Mouse (Mus musculus): Measurements from ENCODE around the gene Col13a1. TPM values are rescaled to one million over a fixed set of nuclear protein-coding genes. Genes with fewer than 3 reads are reported as not detected.

Gene Col13a1
- polyA plus RNA-seq, 1 experiment from 2014 or later = 1.9 TPM

DNA sequence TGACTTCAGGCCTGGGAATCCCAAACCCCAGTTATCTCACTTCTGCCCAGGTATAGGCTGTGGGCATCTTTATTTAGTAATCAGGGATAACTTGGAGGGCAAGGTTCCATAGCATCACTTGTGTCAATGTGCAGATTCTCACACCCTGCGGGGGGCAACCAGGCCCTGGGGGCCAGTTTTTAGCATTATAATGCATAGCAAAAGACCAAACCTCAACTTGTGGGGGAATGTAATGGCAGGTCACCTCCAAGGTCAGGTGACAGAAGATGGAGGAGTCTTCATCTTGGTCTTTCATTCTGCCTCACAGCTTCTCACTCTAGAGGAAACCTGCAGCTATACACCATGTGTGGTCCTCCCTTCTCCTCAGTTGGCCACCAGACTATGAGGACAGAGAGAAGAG lies 20.9 kb upstream of the Col13a1 start:
- Histone ChIP-seq H3K4me3 (no peak overlapping the region), H3K9me3 (no peaks in the 10 kb centered on the region), H3K4me1 (no peaks in the 10 kb centered on the region), H3K9ac (no peak overlapping the region), H3K27me3 (replicated peaks) (no peaks in the 10 kb centered on the region), H3K4me2 (no peak overlapping the region), H3K27ac (no peak overlapping the region), H3K36me3 (replicated peaks) (no peaks in the 10 kb centered on the region)
- WGBS = 77% methylated on average over 1 of the region's 1 CpGs
- ATAC-seq (replicated peaks) = no peak

DNA sequence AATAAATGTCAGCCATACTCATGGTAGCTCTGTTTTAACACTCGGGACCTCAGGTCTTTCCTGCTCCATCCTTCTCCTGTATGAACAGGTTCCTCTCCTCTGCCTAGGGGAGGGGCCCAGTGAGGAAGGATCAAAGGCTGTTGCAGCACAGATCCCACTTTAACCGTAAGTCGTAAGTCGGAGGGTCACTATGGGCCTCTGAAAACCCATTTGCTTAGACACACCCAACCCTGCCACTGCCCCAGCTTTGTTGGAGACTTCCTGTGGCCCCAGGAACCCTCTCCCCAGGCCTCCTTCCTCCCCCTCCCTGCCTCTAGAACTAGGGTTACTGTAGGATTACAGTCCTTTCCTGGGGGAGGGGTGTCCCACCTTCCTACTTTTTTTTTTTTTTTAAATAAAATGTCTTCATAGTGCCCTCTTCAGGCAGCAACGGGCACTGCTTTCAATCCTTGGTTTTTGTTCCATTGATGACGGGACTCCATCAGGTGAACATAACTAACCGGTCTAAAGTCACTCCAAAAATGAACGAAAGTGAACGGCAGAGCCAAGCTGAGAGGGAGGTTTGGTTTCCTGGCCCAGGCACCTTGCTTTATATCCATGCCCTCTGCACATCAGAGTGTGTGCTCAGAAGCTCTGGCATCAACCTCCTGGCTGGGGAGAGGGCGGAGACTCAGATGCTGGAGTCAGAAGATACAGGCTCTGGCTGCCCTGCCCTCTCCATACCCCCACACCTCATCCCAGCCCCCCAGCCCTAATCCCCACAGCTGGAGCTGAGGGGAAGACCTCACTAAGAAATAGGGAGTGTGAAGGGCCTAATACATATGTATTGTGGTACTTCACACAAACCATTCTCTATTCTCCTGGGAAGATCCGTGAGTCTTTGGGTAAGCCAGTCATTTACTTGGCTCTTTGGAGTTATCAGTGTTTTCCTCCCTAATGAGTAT lies 12.8 kb upstream of the Col13a1 start:
- Histone ChIP-seq H3K4me2 (no peak overlapping the region), H3K27me3 (replicated peaks) (0 out of 2 replicates have a peak, but pooled peaks cover 3% of the 10 kb centered on the region), H3K9me3 (no peaks in the 10 kb centered on the region), H3K9ac (no peak overlapping the region), H3K4me3 (no peak overlapping the region), H3K36me3 (replicated peaks) (no peaks in the 10 kb centered on the region), H3K27ac (no peak overlapping the region), H3K4me1 (no peaks in the 10 kb centered on the region)
- 24% methylated on average over 11 of the region's 11 CpGs for WGBS
- ATAC-seq (replicated peaks) = no peak

GRCm38 (mm10) chr10:61980424-61980823 lies 1.5 kb upstream of the Col13a1 start:
- WGBS = 4% methylated on average over 7 of the region's 7 CpGs
- no peak overlapping the region for H3K9ac ChIP-seq
- H3K4me2 ChIP-seq = no peak overlapping the region
- H3K9me3 ChIP-seq = no peaks in the 10 kb centered on the region
- peaks cover 24% of the 10 kb centered on the region for H3K4me1 ChIP-seq
- no peaks in the 10 kb centered on the region for H3K36me3 ChIP-seq (replicated peaks)
- no peak overlapping the region for H3K4me3 ChIP-seq
- H3K27ac ChIP-seq = no peak overlapping the region
- peak; percentile 77 for ATAC-seq (replicated peaks)
- peaks cover 64% of the 10 kb centered on the region for H3K27me3 ChIP-seq (replicated peaks)

GRCm38 (mm10) chr10:61978112-61978865 lies 619 bp downstream of the Col13a1 start:
- ATAC-seq (replicated peaks) = no peak; the same call in 1 of the 2 replicates
- under 1% methylated on average over 65 of the region's 65 CpGs for WGBS
- Histone ChIP-seq H3K4me3 (peak overlapping the region; percentile 37), H3K36me3 (replicated peaks) (no peaks in the 10 kb centered on the region), H3K27me3 (replicated peaks) (peaks cover 65% of the 10 kb centered on the region), H3K4me2 (peak overlapping the region; percentile 77), H3K9ac (peak overlapping the region; percentile 19; the same call in 1 of the 2 replicates), H3K27ac (no peak overlapping the region), H3K9me3 (no peaks in the 10 kb centered on the region), H3K4me1 (peaks cover 24% of the 10 kb centered on the region)

GRCm38 (mm10) chr10:61977392-61978096 lies 1.4 kb downstream of the Col13a1 start:
- Histone ChIP-seq H3K27ac (no peak overlapping the region), H3K9me3 (no peaks in the 10 kb centered on the region), H3K9ac (no peak overlapping the region), H3K4me2 (peak overlapping the region; percentile 77), H3K36me3 (replicated peaks) (no peaks in the 10 kb centered on the region), H3K27me3 (replicated peaks) (peaks cover 63% of the 10 kb centered on the region), H3K4me3 (peak overlapping the region; percentile 37), H3K4me1 (peaks cover 24% of the 10 kb centered on the region)
- WGBS = 6% methylated on average over 18 of the region's 18 CpGs
- ATAC-seq (replicated peaks) = no peak

DNA sequence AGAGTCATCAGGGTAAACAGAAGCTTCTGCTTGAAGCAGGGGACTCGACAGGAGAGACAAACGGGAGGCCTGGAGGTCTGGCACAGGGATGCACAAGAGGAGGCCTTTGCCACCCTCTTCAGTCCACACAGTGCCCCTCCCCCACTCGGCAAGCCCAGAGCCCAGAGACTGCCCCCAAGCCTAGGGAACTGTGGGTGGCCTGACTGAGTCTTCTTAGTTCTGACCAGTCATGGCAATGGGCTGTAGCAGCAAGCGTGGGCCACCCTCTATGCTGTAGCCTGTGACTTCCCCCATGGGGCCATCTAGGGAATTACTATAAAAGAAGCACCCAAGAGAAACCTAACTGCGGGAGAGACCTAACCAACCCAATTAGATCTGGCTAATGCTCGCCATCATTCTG lies 1.9 kb downstream of the Col13a1 start:
- peaks cover 26% of the 10 kb centered on the region for H3K4me1 ChIP-seq
- no peak for ATAC-seq (replicated peaks)
- no peak overlapping the region for H3K4me3 ChIP-seq
- H3K4me2 ChIP-seq = no peak overlapping the region
- H3K36me3 ChIP-seq (replicated peaks) = no peaks in the 10 kb centered on the region
- no peaks in the 10 kb centered on the region for H3K9me3 ChIP-seq
- H3K27me3 ChIP-seq (replicated peaks) = peaks cover 58% of the 10 kb centered on the region
- WGBS = 9% methylated on average over 6 of the region's 6 CpGs
- no peak overlapping the region for H3K9ac ChIP-seq
- no peak overlapping the region for H3K27ac ChIP-seq

DNA sequence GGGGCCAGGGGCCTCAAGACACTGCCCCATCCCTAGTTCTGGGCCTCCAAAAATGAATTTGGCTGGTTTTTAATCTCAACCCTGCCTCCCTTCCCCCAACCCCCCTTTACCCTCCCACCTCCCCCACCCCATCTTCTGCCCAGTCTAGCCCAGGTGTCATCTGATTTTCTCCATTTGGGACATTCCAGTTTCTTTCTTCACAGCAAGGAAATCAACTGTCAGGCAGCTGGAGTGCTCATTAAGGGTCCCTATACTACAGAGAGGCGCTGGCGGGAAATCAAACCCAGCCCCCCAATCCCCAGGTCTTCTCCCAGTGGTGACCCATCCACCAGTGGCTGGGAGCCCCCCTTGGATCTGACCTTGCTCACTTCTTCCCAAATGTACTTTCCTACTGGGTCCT lies 4.3 kb downstream of the Col13a1 start:
- Histone ChIP-seq H3K4me2 (no peak overlapping the region), H3K4me1 (peaks cover 23% of the 10 kb centered on the region), H3K27me3 (replicated peaks) (peaks cover 45% of the 10 kb centered on the region), H3K27ac (no peak overlapping the region), H3K9me3 (no peaks in the 10 kb centered on the region), H3K36me3 (replicated peaks) (no peaks in the 10 kb centered on the region), H3K9ac (no peak overlapping the region), H3K4me3 (no peak overlapping the region)
- WGBS = 74% methylated on average over 2 of the region's 2 CpGs
- no peak for ATAC-seq (replicated peaks)

DNA sequence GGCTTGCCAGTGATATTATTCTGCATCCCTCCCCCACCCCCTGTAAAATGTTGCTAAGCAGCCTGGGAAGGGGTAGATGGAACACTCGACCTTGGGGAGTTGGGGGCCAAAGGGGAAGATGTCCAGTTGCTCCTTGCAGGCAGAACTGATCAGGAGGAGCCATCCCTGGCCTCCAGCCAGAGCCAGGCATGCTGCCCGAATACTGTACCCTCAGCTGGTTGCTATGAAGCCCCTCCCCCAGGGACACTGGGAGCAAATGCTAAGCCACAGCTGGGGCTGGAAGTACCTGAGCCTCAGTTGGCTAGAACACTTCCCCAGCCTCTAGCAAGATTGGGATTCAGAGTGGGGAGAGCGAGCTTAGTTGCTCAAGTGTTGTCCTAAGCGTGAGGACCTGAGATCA lies 6.9 kb downstream of the Col13a1 start:
- no peak overlapping the region for H3K9ac ChIP-seq
- H3K27ac ChIP-seq = no peak overlapping the region

DNA sequence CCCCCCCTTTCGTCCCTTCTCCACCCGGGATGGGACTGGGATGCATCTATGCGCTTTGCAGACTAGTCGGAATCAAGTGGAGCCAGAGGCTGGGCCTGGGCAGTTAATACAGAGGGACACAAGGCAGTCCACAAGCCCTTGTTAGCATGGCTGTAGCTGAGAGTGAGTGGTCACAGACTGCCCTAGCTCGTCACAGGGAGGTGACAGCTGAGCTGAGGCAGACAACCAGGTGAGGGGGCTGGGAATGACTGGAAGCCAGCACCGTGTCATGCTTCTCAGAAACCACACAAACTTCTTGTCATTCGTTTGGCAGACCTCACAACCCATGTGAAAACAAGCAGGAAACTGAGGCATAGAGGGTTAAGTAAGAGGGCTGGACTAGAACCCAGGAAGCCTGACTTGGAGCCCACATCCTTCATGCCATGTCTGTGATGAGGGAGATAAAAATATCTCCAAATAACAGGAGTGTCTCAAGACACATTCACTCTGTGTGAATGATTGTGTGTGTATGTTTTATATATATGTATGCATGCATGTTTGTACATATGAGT lies 10.8 kb downstream of the Col13a1 start:
- 80% methylated on average over 7 of the region's 7 CpGs for WGBS
- H3K9me3 ChIP-seq = no peaks in the 10 kb centered on the region
- no peak overlapping the region for H3K4me3 ChIP-seq
- no peak for ATAC-seq (replicated peaks)
- no peak overlapping the region for H3K9ac ChIP-seq
- no peak overlapping the region for H3K27ac ChIP-seq
- 0 out of 2 replicates have a peak, but pooled peaks cover 3% of the 10 kb centered on the region for H3K27me3 ChIP-seq (replicated peaks)
- H3K4me1 ChIP-seq = peaks cover 9% of the 10 kb centered on the region
- no peaks in the 10 kb centered on the region for H3K36me3 ChIP-seq (replicated peaks)
- no peak overlapping the region for H3K4me2 ChIP-seq

More for the DNA sequence above, 6.9 kb downstream of the Col13a1 start:
- H3K4me1 ChIP-seq = peaks cover 3% of the 10 kb centered on the region
- H3K4me3 ChIP-seq = no peak overlapping the region
- no peak for ATAC-seq (replicated peaks)
- peaks cover 20% of the 10 kb centered on the region for H3K27me3 ChIP-seq (replicated peaks)
- H3K4me2 ChIP-seq = no peak overlapping the region
- H3K36me3 ChIP-seq (replicated peaks) = no peaks in the 10 kb centered on the region
- H3K9me3 ChIP-seq = no peaks in the 10 kb centered on the region
- 13% methylated on average over 4 of the region's 4 CpGs for WGBS

GRCm38 (mm10) chr10:61967207-61967606 lies 11.7 kb downstream of the Col13a1 start:
- Histone ChIP-seq H3K27ac (no peak overlapping the region), H3K4me1 (peaks cover 9% of the 10 kb centered on the region), H3K4me3 (no peak overlapping the region), H3K27me3 (replicated peaks) (0 out of 2 replicates have a peak, but pooled peaks cover 3% of the 10 kb centered on the region), H3K9me3 (no peaks in the 10 kb centered on the region), H3K36me3 (replicated peaks) (no peaks in the 10 kb centered on the region), H3K9ac (no peak overlapping the region), H3K4me2 (no peak overlapping the region)
- no peak for ATAC-seq (replicated peaks)
- WGBS = 50% methylated on average over 3 of the region's 3 CpGs

DNA sequence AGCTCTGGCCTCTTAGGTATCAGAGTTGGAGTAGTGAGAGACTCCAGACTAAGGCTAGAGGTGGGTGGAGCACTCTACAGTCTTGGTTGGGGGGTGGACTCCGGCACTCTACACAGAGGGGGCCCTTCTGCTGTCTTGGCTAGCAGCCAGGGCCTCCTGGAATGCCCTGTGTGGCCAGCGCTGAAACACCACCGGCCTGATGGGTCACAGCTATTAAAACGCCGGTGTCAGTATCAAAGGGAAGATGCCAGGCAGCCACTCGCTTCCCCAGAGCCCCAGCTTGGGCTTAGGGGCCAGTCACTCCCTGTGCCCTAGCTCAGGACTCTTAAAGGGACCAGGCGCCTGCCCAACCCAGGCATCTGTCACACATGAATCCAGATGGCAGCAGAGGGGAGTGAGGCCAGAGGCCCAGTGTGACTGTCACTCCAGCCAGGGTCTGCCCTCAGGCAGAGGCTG lies 13.5 kb downstream of the Col13a1 start:
- WGBS = 18% methylated on average over 7 of the region's 7 CpGs
- no peaks in the 10 kb centered on the region for H3K9me3 ChIP-seq
- ATAC-seq (replicated peaks) = peak; percentile 69
- H3K9ac ChIP-seq = no peak overlapping the region
- H3K4me3 ChIP-seq = no peak overlapping the region
- H3K36me3 ChIP-seq (replicated peaks) = no peaks in the 10 kb centered on the region
- H3K4me1 ChIP-seq = peaks cover 5% of the 10 kb centered on the region; the same call in 1 of the 2 replicates
- no peaks in the 10 kb centered on the region for H3K27me3 ChIP-seq (replicated peaks)
- H3K4me2 ChIP-seq = no peak overlapping the region
- no peak overlapping the region for H3K27ac ChIP-seq

Measured in midbrain, embryonic 15.5 days (tissue).